20 mouse cellular contexts compared by ENCODE assay signal in the genomic region with DNA sequence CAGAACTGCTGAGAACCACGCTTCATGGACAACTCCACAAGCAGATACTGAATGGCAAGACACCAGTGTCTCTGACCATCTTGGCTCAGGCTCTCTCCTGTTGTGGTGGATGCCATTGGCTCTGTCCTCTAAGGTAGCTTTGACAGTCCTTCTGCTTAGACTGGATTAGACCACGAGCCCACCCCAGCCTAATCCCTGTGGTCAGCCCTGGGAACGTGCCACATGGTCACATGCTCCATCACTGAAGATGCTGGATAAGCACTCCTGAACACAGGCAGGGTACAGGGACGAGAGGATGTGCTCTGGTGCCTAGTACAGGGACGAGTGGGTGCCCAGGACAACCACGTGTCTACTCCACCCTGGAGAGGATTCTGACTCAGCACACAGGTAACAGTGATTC.
A peak's percentile ranks its signal among the peaks of the same experiment; 100 is the strongest.
DNase-seq lines count a peak whose midpoint lies in the region; TF ChIP-seq lines count a peak whose summit lies in the region.
"Had no signal": no experiment of that assay in that cellular context is flagged by ENCODE, and none has a peak within 500 bp of the region (broad histone marks: within the 10 kb centered on the region; RNA-seq: fewer than 3 reads in every experiment).

No protein-coding gene starts in this region.

- 41% methylated on average over 6 of the region's 6 CpGs for WGBS in cerebellum, adult 2 months
- WGBS in kidney, adult 2 months: 81% methylated on average over 6 of the region's 6 CpGs

- no peaks in the 10 kb centered on the region for H3K27me3 ChIP-seq in cerebellum, adult 2 months (ENCODE audit: control insufficient read depth, insufficient read depth, low read length)
- H3K27me3 ChIP-seq in kidney, adult 2 months (replicated peaks; ENCODE audit: control insufficient read depth, insufficient read depth, low read length): no peaks in the 10 kb centered on the region
- H3K27me3 ChIP-seq: CH12.LX; embryonic facial prominence, embryonic 15.5 days; heart, embryonic 15.5 days; hindbrain, embryonic 13.5 days; intestine, embryonic 15.5 days; Patski had no signal

- DNase-seq in cerebellum, adult 2 months: peak; percentile 43 to 45
- DNase-seq in cerebellum, postnatal 4 days (ENCODE audit: low spot score in 2 of 2): no peak
- DNase-seq in kidney, adult 2 months: peak; percentile 21
- DNase-seq in kidney, postnatal 14 days: no peak
- peak; percentile 72 to 78 for DNase-seq in cerebellum, postnatal 10 days
- peak; percentile 30 to 36 for DNase-seq in cerebellum, postnatal 36 days
- no peak for DNase-seq in embryo, embryonic 11 days
- DNase-seq: adrenal gland, postnatal 14 days; gastrocnemius, postnatal 36 days; heart, adult 2 months; heart, postnatal 14 days had no signal

- no peaks in the 10 kb centered on the region for H3K36me3 ChIP-seq in kidney, adult 2 months (ENCODE audit: control insufficient read depth, insufficient read depth, low read length)
- H3K36me3 ChIP-seq: embryonic facial prominence, embryonic 15.5 days; forebrain, embryonic 10.5 days; heart, embryonic 15.5 days; hindbrain, embryonic 13.5 days; intestine, embryonic 15.5 days had no signal

- no peak for TF ChIP-seq CTCF in cerebellum, adult 2 months (IDR thresholded peaks at IDR 0.05; ENCODE audit: borderline replicate concordance, insufficient read depth, low read depth, low read length)
- no peak for TF ChIP-seq CTCF in kidney, adult 2 months (conservative IDR thresholded peaks at IDR 0.05; ENCODE audit: insufficient read depth, insufficient read length, low read depth, low read length)

- no peak overlapping the region for H3K27ac ChIP-seq in cerebellum, adult 2 months (ENCODE audit: insufficient read depth, low read length)
- no peak overlapping the region for H3K27ac ChIP-seq in kidney, adult 2 months (ENCODE audit: insufficient read depth, low read depth, low read length)
- H3K27ac ChIP-seq: embryonic facial prominence, embryonic 15.5 days; forebrain, embryonic 10.5 days; heart, adult 2 months; heart, embryonic 15.5 days; hindbrain, embryonic 13.5 days; hindbrain, postnatal 0 days; intestine, embryonic 15.5 days had no signal

- H3K4me3 ChIP-seq in cerebellum, adult 2 months (replicated peaks; ENCODE audit: insufficient read depth, low read depth, low read length): no peak overlapping the region
- H3K4me3 ChIP-seq in kidney, adult 2 months (ENCODE audit: insufficient read depth, low read depth, low read length): no peak overlapping the region
- H3K4me3 ChIP-seq: embryonic facial prominence, embryonic 15.5 days; erythroblast, embryonic 14.5 days; forebrain, embryonic 10.5 days; heart, adult 2 months; heart, embryonic 15.5 days; hindbrain, embryonic 13.5 days; intestine, embryonic 15.5 days had no signal

- H3K4me1 ChIP-seq in cerebellum, adult 2 months (ENCODE audit: control insufficient read depth, insufficient read depth, low read length): peaks cover 17% of the 10 kb centered on the region
- H3K4me1 ChIP-seq in kidney, adult 2 months (ENCODE audit: control insufficient read depth, insufficient read depth, low read length): no peaks in the 10 kb centered on the region
- H3K4me1 ChIP-seq: embryonic facial prominence, embryonic 15.5 days; forebrain, embryonic 10.5 days; heart, embryonic 15.5 days; hindbrain, embryonic 13.5 days; intestine, embryonic 15.5 days had no signal

- no peak for TF ChIP-seq POLR2A in cerebellum, adult 2 months (IDR thresholded peaks at IDR 0.05; ENCODE audit: borderline replicate concordance, insufficient read depth, low read length)
- TF ChIP-seq POLR2A in kidney, adult 2 months (IDR thresholded peaks at IDR 0.05; ENCODE audit: low read depth, low read length): no peak

Comparison
In these comparisons a context has a peak if more than half of its experiments do, and no peak if none do; other contexts are left out.
1. DNase-seq: peak in cerebellum, adult 2 months (2 of 2), kidney, adult 2 months (single experiment), cerebellum, postnatal 10 days (2 of 2) and cerebellum, postnatal 36 days (2 of 2); none in cerebellum, postnatal 4 days (0 of 2), kidney, postnatal 14 days (single experiment) and embryo, embryonic 11 days (single experiment).